Mouse (Mus musculus) kidney, adult 2 months (tissue): ENCODE data around the gene Drg1. TPM values are rescaled to one million over a fixed set of nuclear protein-coding genes. Genes with fewer than 3 reads are reported as not detected.
A peak's percentile ranks its signal among the peaks of the same experiment; 100 is the strongest.

ENCODE experiments used
- DNase-seq: peaks from one replicate; pipeline ENCODE4 v3.0.0; 2021
- H3K27ac ChIP-seq: fragments of 200-500 bp; 2 replicates; pipeline ENCODE4 v1.5.1; 2012; ENCODE audit warnings: low read depth, low read length, control low read depth, inconsistent platforms; ENCODE audit not compliant: insufficient read depth
- H3K27me3 ChIP-seq: fragments of 200-500 bp; replicated peaks from 2 replicates; pipeline ENCODE4 v1.6.1; 2012; ENCODE audit warnings: mild to moderate bottlenecking, moderate library complexity, low read length, inconsistent platforms; ENCODE audit not compliant: control insufficient read depth, insufficient read depth
- H3K36me3 ChIP-seq: fragments of 200-500 bp; 2 replicates; pipeline ENCODE4 v1.6.1; 2012; ENCODE audit warnings: mild to moderate bottlenecking, moderate library complexity, low read length, inconsistent platforms; ENCODE audit not compliant: control insufficient read depth, insufficient read depth
- H3K4me1 ChIP-seq: fragments of 200-500 bp; 2 replicates; pipeline ENCODE4 v1.6.1; 2011; ENCODE audit warnings: low read length; ENCODE audit not compliant: control insufficient read depth, insufficient read depth
- H3K4me3 ChIP-seq: fragments of 200-500 bp; 2 replicates; pipeline ENCODE4 v1.5.1; 2011; ENCODE audit warnings: mild to moderate bottlenecking, low read depth, low read length, control low read depth; ENCODE audit not compliant: insufficient read depth
- CTCF ChIP-seq: fragments of 200-500 bp; conservative IDR thresholded peaks from 2 replicates; pipeline ENCODE4 v1.5.1; 2011; ENCODE audit warnings: low read depth, mild to moderate bottlenecking, control low read depth, low read length, moderate library complexity, mixed read lengths; ENCODE audit not compliant: insufficient read depth, insufficient read length
- POLR2A ChIP-seq: fragments of 200-500 bp; IDR thresholded peaks from one replicate; pipeline ENCODE4 v1.6.1; 2011; ENCODE audit warnings: low read depth, low read length, control low read depth
- WGBS: fragments of 180-500 bp; shearing (Covaris S2); methylation state at CpG from one replicate; pipeline ENCODE4 v1.1.7; 2018; 5-methylcytosine and 5-hydroxymethylcytosine counted together
- polyA plus RNA-seq: library from polyadenylated mRNA; depleted of rRNA; stranded (reverse); fragments of >200 nt; gene quantifications from 2 replicates; pipeline ENCODE4 v1.2.3, GENCODE M21; 2012; rRNA removed

Gene Drg1
- polyA plus RNA-seq, result 25.4 and 28.4 TPM in 2 replicates

DNA sequence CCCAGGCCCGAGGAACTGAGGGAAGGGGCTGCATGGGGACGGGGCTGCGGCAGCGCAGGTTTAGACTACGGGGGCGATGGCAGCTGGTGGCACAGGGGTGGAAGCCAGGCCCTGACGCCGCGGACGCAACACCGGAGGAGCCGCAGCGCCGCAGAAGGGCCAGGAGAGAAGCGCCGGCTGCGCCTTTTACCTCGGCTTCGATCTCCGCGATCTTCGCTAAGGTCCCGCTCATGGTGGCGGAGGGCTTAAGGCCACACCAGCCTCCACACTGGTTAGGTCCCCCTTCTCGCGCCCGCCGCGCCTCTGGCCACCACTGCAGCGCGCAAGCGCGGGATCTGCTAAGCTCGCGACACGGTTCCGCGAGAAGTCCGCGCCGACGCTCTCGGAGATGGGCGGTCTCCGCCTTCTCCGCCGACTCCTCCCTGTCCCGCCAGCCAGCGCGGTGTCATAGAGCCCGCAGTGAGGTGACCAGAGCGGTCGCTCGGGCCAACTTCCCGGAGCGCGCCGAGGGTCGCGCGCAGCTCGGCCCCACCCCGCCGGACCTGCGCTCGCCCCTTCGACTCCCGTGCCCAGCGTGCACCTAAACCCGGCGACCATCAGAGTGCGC is at the start of gene Drg1:
TSS of gene Drg1 (minus strand) at position 337 of the 607 bp plus-strand sequence.
- H3K36me3 ChIP-seq, result peaks cover 4% of the 10 kb centered on the region
- H3K27ac ChIP-seq, result peak within 1 kb of the TSS; percentile 87
- TF ChIP-seq POLR2A (peak; percentile 91), CTCF (no peak)
- peaks cover 8% of the 10 kb centered on the region; the same call in 1 of the 2 replicates for H3K4me1 ChIP-seq
- DNase-seq, result peak; percentile 96
- under 1% methylated on average over 72 of the region's 72 CpGs for WGBS
- peak within 1 kb of the TSS; percentile 84 for H3K4me3 ChIP-seq
- no peaks in the 10 kb centered on the region for H3K27me3 ChIP-seq

DNA sequence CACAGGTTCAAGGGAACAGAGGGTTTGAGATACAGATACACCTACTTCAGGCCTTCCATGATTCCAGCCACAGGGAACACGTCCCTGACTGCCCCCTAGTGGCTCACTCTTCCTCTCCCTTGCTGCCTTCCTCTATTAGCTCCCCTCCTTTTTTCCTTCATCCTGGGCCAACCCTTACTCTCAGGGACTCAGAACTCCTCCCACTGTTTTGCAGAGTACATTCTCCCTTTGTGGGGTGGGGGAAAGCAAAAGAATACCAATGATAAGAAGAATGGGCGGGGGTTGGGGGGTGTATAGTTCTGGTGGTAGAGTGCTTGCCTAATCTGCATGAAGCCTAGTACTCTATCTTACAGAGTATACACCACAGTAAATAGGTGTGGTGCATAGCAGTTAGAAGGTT is 47.9 kb upstream of the Drg1 start:
- H3K4me3 ChIP-seq, result no peak overlapping the region
- H3K27ac ChIP-seq, result no peak overlapping the region
- no peaks in the 10 kb centered on the region for H3K4me1 ChIP-seq
- peaks cover 2% of the 10 kb centered on the region for H3K36me3 ChIP-seq
- no peaks in the 10 kb centered on the region for H3K27me3 ChIP-seq
- WGBS, result 40% methylated on average over 2 of the region's 2 CpGs
- DNase-seq, result peak; percentile 75
- TF ChIP-seq CTCF (peak; percentile 84), POLR2A (no peak)

GRCm38 (mm10) chr11:3313294-3313693 is 47.1 kb upstream of the Drg1 start:
- no peak overlapping the region for H3K4me3 ChIP-seq
- 0 out of 2 replicates have a peak overlapping the region, but pooled peaks have one; percentile 7 for H3K27ac ChIP-seq
- peaks cover 4% of the 10 kb centered on the region for H3K36me3 ChIP-seq
- H3K27me3 ChIP-seq, result no peaks in the 10 kb centered on the region
- no peak for DNase-seq
- H3K4me1 ChIP-seq, result no peaks in the 10 kb centered on the region
- TF ChIP-seq CTCF (no peak), POLR2A (no peak)
- 84% methylated on average over 1 of the region's 1 CpGs for WGBS

GRCm38 (mm10) chr11:3311586-3312347 is 45.6 kb upstream of the Drg1 start:
- Histone ChIP-seq H3K4me3 (no peak overlapping the region), H3K4me1 (no peaks in the 10 kb centered on the region), H3K36me3 (peaks cover 4% of the 10 kb centered on the region), H3K27ac (no peak overlapping the region), H3K27me3 (no peaks in the 10 kb centered on the region)
- TF ChIP-seq CTCF (no peak), POLR2A (no peak)
- WGBS, result 83% methylated on average over 10 of the region's 10 CpGs
- no peak for DNase-seq

- no peak overlapping the region for H3K27ac ChIP-seq
- TF ChIP-seq CTCF, result no peak
- no peak for TF ChIP-seq POLR2A
- peaks cover 4% of the 10 kb centered on the region for H3K36me3 ChIP-seq
- H3K27me3 ChIP-seq, result no peaks in the 10 kb centered on the region
- H3K4me1 ChIP-seq, result no peaks in the 10 kb centered on the region
- no peak overlapping the region for H3K4me3 ChIP-seq
- 81% methylated on average over 10 of the region's 10 CpGs for WGBS
- no peak for DNase-seq
These were observed 44.8 kb upstream of the Drg1 start for GRCm38 (mm10) chr11:3310789-3311585.

DNA sequence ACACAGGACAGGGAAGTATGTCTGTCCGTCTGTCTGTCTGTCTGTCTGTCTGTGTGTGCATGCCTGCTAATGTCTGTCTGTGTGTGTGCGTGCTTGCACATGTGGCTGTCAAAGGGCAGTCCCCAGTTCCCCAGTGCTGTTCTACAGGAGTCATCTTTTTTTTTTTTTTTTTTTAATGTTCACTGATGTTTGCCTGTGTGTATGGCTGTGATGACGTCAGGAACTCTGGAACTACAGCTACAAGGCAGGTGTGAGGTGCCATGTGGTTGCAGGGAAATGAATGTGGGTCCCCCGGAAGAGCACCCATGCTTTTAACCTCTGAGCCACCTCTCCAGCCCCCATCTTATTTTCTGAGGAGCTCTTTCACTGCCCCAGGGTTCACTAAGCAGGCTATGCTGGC is 43.7 kb upstream of the Drg1 start:
- DNase-seq, result no peak
- peaks cover 4% of the 10 kb centered on the region for H3K36me3 ChIP-seq
- H3K4me1 ChIP-seq, result no peaks in the 10 kb centered on the region
- H3K27ac ChIP-seq, result no peak overlapping the region
- no peaks in the 10 kb centered on the region for H3K27me3 ChIP-seq
- no peak overlapping the region for H3K4me3 ChIP-seq
- WGBS, result 84% methylated on average over 4 of the region's 4 CpGs
- TF ChIP-seq CTCF (no peak), POLR2A (no peak)

GRCm38 (mm10) chr11:3307875-3308274 is 41.7 kb upstream of the Drg1 start:
- H3K4me1 ChIP-seq, result peaks cover 3% of the 10 kb centered on the region; the same call in 1 of the 2 replicates
- no peak for DNase-seq
- H3K27ac ChIP-seq, result no peak overlapping the region
- TF ChIP-seq POLR2A, result no peak
- H3K27me3 ChIP-seq, result no peaks in the 10 kb centered on the region
- H3K4me3 ChIP-seq, result no peak overlapping the region
- 88% methylated on average over 3 of the region's 3 CpGs for WGBS
- H3K36me3 ChIP-seq, result peaks cover 4% of the 10 kb centered on the region
